Mouse (Mus musculus) liver, adult 2 months (tissue): ENCODE results near the gene Tbp. TPM values are rescaled to one million over a fixed set of nuclear protein-coding genes. Genes with fewer than 3 reads are reported as not detected.
A peak's percentile ranks its signal among the peaks of the same experiment; 100 is the strongest.

Source experiments
- DNase-seq: peaks from one replicate; pipeline ENCODE4 v3.0.0-alpha.2; 2011; ENCODE audit warnings: low read depth, low spot score; ENCODE audit errors: extremely low read depth
- H3K27ac ChIP-seq: fragments of 200-500 bp; replicated peaks from 2 replicates; pipeline ENCODE4 v1.5.1; 2012; ENCODE audit warnings: low read depth, mild to moderate bottlenecking, control low read depth, inconsistent platforms, low read length; ENCODE audit not compliant: insufficient read depth
- H3K27me3 ChIP-seq: fragments of 200-500 bp; 2 replicates; pipeline ENCODE4 v1.6.1; 2012; ENCODE audit warnings: mild to moderate bottlenecking, moderate library complexity, low read length, inconsistent platforms; ENCODE audit not compliant: control insufficient read depth, insufficient read depth
- H3K36me3 ChIP-seq: fragments of 200-500 bp; 2 replicates; pipeline ENCODE4 v1.6.1; 2012; ENCODE audit warnings: low read length, inconsistent platforms; ENCODE audit not compliant: control insufficient read depth, insufficient read depth
- H3K4me1 ChIP-seq: fragments of 200-500 bp; 2 replicates; pipeline ENCODE4 v1.6.1; 2011; ENCODE audit warnings: low read length; ENCODE audit not compliant: control insufficient read depth, insufficient read depth
- H3K4me3 ChIP-seq: fragments of 200-500 bp; 2 replicates; pipeline ENCODE4 v1.5.1; 2011; ENCODE audit warnings: low read depth, mild to moderate bottlenecking, control low read depth, low read length, moderate library complexity; ENCODE audit not compliant: insufficient read depth
- H3K79me2 ChIP-seq: fragments of 200-500 bp; 2 replicates; pipeline ENCODE4 v1.6.1; 2012; ENCODE audit warnings: inconsistent platforms, mild to moderate bottlenecking, low read length, moderate library complexity; ENCODE audit not compliant: control insufficient read depth, insufficient read depth
- H3K9ac ChIP-seq: fragments of 200-500 bp; 2 replicates; pipeline ENCODE4 v1.6.1; 2012; ENCODE audit warnings: low read depth, mild to moderate bottlenecking, control low read depth, inconsistent platforms, low read length
- CTCF ChIP-seq: fragments of 200-500 bp; IDR thresholded peaks from 2 replicates; pipeline ENCODE4 v1.5.1; 2011; ENCODE audit warnings: low read depth, low read length, control low read depth
- POLR2A ChIP-seq: fragments of 200-500 bp; IDR thresholded peaks from 2 replicates; pipeline ENCODE4 v1.6.1; 2011; ENCODE audit warnings: low read length, control low read depth; ENCODE audit not compliant: insufficient read depth; ENCODE audit errors: extremely low read depth
- WGBS: fragments of 180-500 bp; shearing (Covaris S2); methylation state at CpG from one replicate; pipeline ENCODE4 v1.1.7; 2018; 5-methylcytosine and 5-hydroxymethylcytosine counted together
- polyA plus RNA-seq: library from polyadenylated mRNA; depleted of rRNA; stranded (reverse); fragments of >200 nt; gene quantifications from 2 replicates; pipeline ENCODE4 v1.2.3, GENCODE M21; 2012; rRNA removed
- total RNA-seq: library from RNA; depleted of rRNA; stranded (reverse); fragments of >200 nt; gene quantifications from 2 replicates; pipeline ENCODE4 v1.2.3, GENCODE M21; 2014; rRNA removed

Gene Tbp
- total RNA-seq (4.9 and 5.5 TPM in 2 replicates), polyA plus RNA-seq (20.0 and 25.5 TPM in 2 replicates)

DNA sequence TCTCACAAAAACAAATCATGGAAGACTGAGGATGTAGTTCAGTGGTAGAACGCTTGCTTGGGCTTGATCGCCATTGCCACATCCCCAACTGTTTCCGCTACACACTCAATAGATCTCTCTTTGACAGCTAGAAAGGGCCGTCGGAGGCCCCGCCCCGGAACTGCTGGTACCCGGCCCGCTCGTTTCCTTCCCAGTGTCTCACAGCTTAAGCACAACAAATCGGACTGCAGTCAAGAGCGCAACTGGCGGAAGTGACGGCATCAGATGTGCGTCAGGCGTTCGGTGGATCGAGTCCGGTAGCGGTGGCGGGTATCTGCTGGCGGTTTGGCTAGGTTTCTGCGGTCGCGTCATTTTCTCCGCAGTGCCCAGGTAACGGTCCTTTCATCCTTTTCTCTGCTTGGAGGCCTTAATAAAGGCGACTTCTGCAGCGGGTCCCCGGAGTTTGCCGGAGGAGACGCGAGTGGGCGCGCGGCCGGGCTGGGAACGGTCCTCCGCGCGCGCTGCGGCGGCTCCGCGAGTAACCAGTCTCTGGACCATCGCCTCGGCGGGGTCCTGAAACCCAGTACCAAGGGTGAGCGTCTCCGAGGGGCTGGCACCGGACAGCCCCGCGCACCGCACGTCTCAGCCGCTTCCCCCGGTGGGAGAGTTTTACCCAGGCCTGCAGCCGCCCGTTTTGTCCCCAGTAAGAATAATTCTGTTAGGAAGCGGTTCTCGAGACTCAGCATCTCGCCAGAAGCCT lies at the start of gene Tbp, which contains the start of gene Psmb1:
TSS of gene Tbp (plus strand) at position 233 of the 739 bp plus-strand sequence.
TSS of gene Psmb1 (minus strand) at position 96 of the 739 bp plus-strand sequence.
- Histone ChIP-seq H3K4me3 (peak within 1 kb of the TSS; percentile 78), H3K4me1 (peaks cover 3% of the 10 kb centered on the region; the same call in 1 of the 2 replicates), H3K9ac (peak within 1 kb of the TSS; percentile 82), H3K27me3 (no peaks in the 10 kb centered on the region), H3K36me3 (peaks cover 11% of the 10 kb centered on the region), H3K79me2 (peaks cover 13% of the 10 kb centered on the region; the same call in 1 of the 2 replicates), H3K27ac (peak within 1 kb of the TSS; percentile 65)
- WGBS: under 1% methylated on average over 63 of the region's 63 CpGs
- peak; percentile 97 for DNase-seq
- TF ChIP-seq POLR2A: peak; percentile 53; the same call in 1 of the 2 replicates
- TF ChIP-seq CTCF: no peak

DNA sequence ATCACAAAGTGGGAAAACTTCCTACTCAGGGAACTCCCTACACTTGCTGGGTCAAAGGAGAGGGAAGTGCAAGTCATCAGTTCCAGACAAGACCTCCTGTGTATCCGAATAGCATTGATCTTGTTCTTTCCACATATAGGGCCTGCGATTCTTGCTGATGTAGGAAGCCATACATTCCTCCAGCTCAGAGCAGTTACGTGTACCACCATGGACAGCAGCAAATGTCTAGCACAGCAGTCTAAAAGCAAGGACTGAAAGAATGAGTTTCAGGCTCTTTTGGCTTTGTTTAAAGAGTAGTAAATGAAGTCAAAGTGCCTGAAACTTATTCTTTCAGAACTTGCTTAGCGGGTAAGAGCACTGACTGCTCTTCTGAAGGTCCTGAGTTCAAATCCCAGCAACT lies 44.5 kb upstream of the Tbp start:
- Histone ChIP-seq H3K27ac (no peak overlapping the region), H3K9ac (no peak overlapping the region), H3K79me2 (no peaks in the 10 kb centered on the region), H3K36me3 (no peaks in the 10 kb centered on the region), H3K27me3 (no peaks in the 10 kb centered on the region), H3K4me3 (no peak overlapping the region), H3K4me1 (peaks cover 3% of the 10 kb centered on the region; the same call in 1 of the 2 replicates)
- 79% methylated on average over 4 of the region's 4 CpGs for WGBS
- DNase-seq: no peak
- TF ChIP-seq CTCF (no peak), POLR2A (no peak)

GRCm38 (mm10) chr17:15456595-15456994 lies 43.1 kb upstream of the Tbp start:
- Histone ChIP-seq H3K79me2 (no peaks in the 10 kb centered on the region), H3K9ac (no peak overlapping the region), H3K27me3 (no peaks in the 10 kb centered on the region), H3K4me3 (no peak overlapping the region), H3K36me3 (no peaks in the 10 kb centered on the region), H3K4me1 (peaks cover 3% of the 10 kb centered on the region; the same call in 1 of the 2 replicates), H3K27ac (peak overlapping the region; percentile 85)
- peak; percentile 95 for DNase-seq
- TF ChIP-seq POLR2A (no peak), CTCF (no peak)
- whole genome bisulfite sequencing: 43% methylated on average over 2 of the region's 2 CpGs

DNA sequence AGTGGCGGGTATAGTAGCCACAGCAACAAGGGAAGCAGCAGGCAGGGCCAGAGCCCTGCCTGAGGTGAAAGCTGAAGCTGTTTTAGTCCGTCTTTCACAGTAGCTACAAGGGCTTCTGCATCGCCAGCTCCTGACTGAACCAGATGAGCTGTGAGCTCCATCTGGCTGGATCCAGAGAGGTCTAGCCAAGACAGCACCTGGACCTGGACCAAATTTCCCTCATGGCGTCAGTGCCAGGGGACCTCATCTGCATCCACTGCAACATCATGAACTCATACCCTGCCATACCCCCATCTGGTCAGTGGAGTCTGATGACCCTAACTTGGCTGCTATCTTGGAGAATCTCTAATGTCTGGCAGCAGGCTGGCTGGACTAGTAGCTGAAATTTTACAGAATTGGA lies 39.9 kb upstream of the Tbp start:
- H3K79me2 ChIP-seq: no peaks in the 10 kb centered on the region
- no peak for DNase-seq
- no peaks in the 10 kb centered on the region for H3K27me3 ChIP-seq
- H3K36me3 ChIP-seq: no peaks in the 10 kb centered on the region
- H3K4me3 ChIP-seq: no peak overlapping the region
- no peak for TF ChIP-seq CTCF
- TF ChIP-seq POLR2A: no peak
- no peak overlapping the region for H3K27ac ChIP-seq
- no peak overlapping the region for H3K9ac ChIP-seq
- 90% methylated on average over 4 of the region's 4 CpGs for WGBS
- H3K4me1 ChIP-seq: peaks cover 3% of the 10 kb centered on the region; the same call in 1 of the 2 replicates

DNA sequence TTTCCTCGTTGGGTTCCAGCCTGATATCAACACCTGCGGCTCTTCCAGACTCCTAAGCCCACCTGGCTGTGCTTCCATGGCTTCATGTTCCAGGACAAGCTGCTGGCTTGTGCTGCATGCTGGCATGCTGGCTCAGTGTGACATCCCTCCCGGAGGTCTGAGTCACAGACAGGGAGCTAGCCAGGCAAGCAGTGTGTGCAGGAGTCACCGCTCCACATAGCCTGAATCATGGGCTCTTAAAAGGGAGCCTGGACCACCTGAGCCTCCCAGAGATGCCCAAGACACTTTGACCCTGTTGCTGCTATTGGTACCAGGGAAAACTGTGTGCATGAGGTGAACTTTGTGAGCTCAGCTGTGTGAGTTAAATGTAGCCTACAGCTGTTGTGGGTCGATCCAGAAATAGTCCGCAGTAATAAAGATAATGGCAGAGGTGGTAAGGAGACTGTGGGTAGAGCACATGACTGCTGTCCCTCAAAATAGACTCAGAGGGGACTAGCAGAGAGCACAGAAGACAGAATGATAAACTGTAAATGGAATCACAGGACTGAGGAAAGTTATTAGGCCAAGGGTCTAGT lies 37.7 kb upstream of the Tbp start:
- H3K27me3 ChIP-seq: no peaks in the 10 kb centered on the region
- no peaks in the 10 kb centered on the region; the same call in 1 of the 2 replicates for H3K79me2 ChIP-seq
- H3K9ac ChIP-seq: no peak overlapping the region
- TF ChIP-seq POLR2A: no peak
- TF ChIP-seq CTCF: no peak
- no peak for DNase-seq
- no peaks in the 10 kb centered on the region for H3K4me1 ChIP-seq
- H3K27ac ChIP-seq: no peak overlapping the region
- H3K36me3 ChIP-seq: peaks cover 3% of the 10 kb centered on the region; the same call in 1 of the 2 replicates
- 91% methylated on average over 6 of the region's 6 CpGs for WGBS
- H3K4me3 ChIP-seq: no peak overlapping the region

DNA sequence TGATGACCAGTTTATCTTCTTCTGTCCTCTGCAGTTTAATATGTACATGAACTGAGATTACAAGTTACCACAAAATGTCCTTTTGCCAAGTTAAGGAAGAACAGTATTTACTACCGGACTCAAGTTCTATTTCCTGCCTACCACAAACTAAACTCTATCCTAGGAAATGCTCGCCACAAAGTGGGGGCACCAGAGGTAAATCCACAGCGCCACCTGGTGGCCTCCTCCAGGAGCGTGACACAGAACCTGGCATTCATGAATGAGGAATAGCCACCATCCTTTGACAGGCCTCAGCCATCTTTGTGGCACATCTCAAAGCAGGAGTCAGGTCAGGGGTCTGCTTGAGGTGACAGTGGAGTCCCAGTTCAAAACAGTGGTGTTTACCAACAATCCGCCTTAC lies 32.0 kb upstream of the Tbp start:
- 13% methylated on average over 5 of the region's 5 CpGs for WGBS

More for the DNA sequence above, 32.0 kb upstream of the Tbp start:
- no peak for TF ChIP-seq POLR2A
- TF ChIP-seq CTCF: peak; percentile 95
- H3K27ac ChIP-seq: no peak overlapping the region
- H3K36me3 ChIP-seq: peaks cover 25% of the 10 kb centered on the region; the same call in 1 of the 2 replicates
- H3K9ac ChIP-seq: no peak overlapping the region
- H3K4me1 ChIP-seq: no peaks in the 10 kb centered on the region
- H3K4me3 ChIP-seq: no peak overlapping the region
- no peaks in the 10 kb centered on the region; the same call in 1 of the 2 replicates for H3K79me2 ChIP-seq
- H3K27me3 ChIP-seq: no peaks in the 10 kb centered on the region
- DNase-seq: peak; percentile 53
